Mouse (Mus musculus) thymus, adult 2 months (tissue): ENCODE measurements around the gene Mycl.

Experiments
- CTCF ChIP-seq: fragments of 200-500 bp; IDR thresholded peaks from 2 replicates; pipeline ENCODE4 v1.5.1; 2012; ENCODE audit warnings: mild to moderate bottlenecking, control low read depth, low read length, moderate library complexity, borderline replicate concordance; ENCODE audit not compliant: control insufficient read depth, poor library complexity, insufficient read depth; ENCODE audit errors: extremely low read depth
- POLR2A ChIP-seq: fragments of 200-500 bp; IDR thresholded peaks from 2 replicates; pipeline ENCODE4 v1.6.1; 2012; ENCODE audit warnings: mild to moderate bottlenecking, low read length, control low read depth, moderate library complexity; ENCODE audit not compliant: control insufficient read depth, poor library complexity, insufficient read depth; ENCODE audit errors: extremely low read depth

- TF ChIP-seq CTCF: no peak
- no peak for TF ChIP-seq POLR2A
Observed at GRCm38 (mm10) chr4:122954680-122955411, 40.6 kb upstream of the Mycl start.
